Mouse (Mus musculus) heart, embryonic 12.5 days (tissue): ENCODE results near the gene Mrps36. TPM values are rescaled to one million over a fixed set of nuclear protein-coding genes. Genes with fewer than 3 reads are reported as not detected.

Experiments used
- ATAC-seq: fragments of 200-750 bp; cut with Nextera tagmentation; 2 replicates; pipeline ENCODE4 v1.8.0; 2017; ENCODE audit warnings: moderate TSS enrichment, moderate library complexity; ENCODE audit not compliant: insufficient number of reproducible peaks, low FRiP score
- H3K27ac ChIP-seq: fragments of 300-500 bp; sonication (generic); 2 replicates; pipeline ENCODE4 v1.5.1; 2016; ENCODE audit warnings: mild to moderate bottlenecking, moderate library complexity; ENCODE audit not compliant: poor library complexity, severe bottlenecking
- H3K27me3 ChIP-seq: fragments of 300-500 bp; sonication (generic); replicated peaks from 2 replicates; pipeline ENCODE4 v1.6.1; 2016; ENCODE audit warnings: mild to moderate bottlenecking, moderate library complexity
- H3K36me3 ChIP-seq: fragments of 300-500 bp; sonication (generic); 2 replicates; pipeline ENCODE4 v1.6.1; 2016; ENCODE audit warnings: mild to moderate bottlenecking, moderate library complexity
- H3K4me1 ChIP-seq: fragments of 300-500 bp; sonication (generic); replicated peaks from 2 replicates; pipeline ENCODE4 v1.6.1; 2016; ENCODE audit warnings: mild to moderate bottlenecking
- H3K4me2 ChIP-seq: fragments of 300-500 bp; sonication (generic); 2 replicates; pipeline ENCODE4 v1.6.1; 2016; ENCODE audit warnings: mild to moderate bottlenecking, moderate library complexity
- H3K4me3 ChIP-seq: fragments of 300-500 bp; sonication (generic); 2 replicates; pipeline ENCODE4 v1.5.1; 2016; ENCODE audit warnings: mild to moderate bottlenecking
- H3K9ac ChIP-seq: fragments of 300-500 bp; sonication (generic); 2 replicates; pipeline ENCODE4 v1.6.1; 2016; ENCODE audit warnings: mild to moderate bottlenecking, moderate library complexity
- H3K9me3 ChIP-seq: fragments of 300-500 bp; sonication (generic); replicated peaks from 2 replicates; pipeline ENCODE4 v1.6.1; 2016; ENCODE audit warnings: mild to moderate bottlenecking, moderate library complexity
- WGBS: fragments of 180-500 bp; shearing (Covaris S2); methylation state at CpG from one replicate; pipeline ENCODE4 v1.1.7; 2016; 5-methylcytosine and 5-hydroxymethylcytosine counted together
- polyA plus RNA-seq: library from polyadenylated mRNA; unstranded; fragments of >200 nt; fragmentation: Nextera tagmentation; extraction: Ambion mirVana; gene quantifications from 2 replicates; pipeline ENCODE4 v1.2.1, GENCODE M21; 2016

Gene Mrps36
- polyA plus RNA-seq, 1 experiment from 2014 or later, result 256 TPM

GRCm38 (mm10) chr13:100698866-100699265 lies 45.6 kb downstream of the Mrps36 start:
- Histone ChIP-seq H3K27ac (no peak overlapping the region), H3K4me2 (no peak overlapping the region), H3K9me3 (no peaks in the 10 kb centered on the region), H3K4me1 (no peaks in the 10 kb centered on the region), H3K9ac (no peak overlapping the region), H3K27me3 (no peaks in the 10 kb centered on the region), H3K36me3 (peaks cover 84% of the 10 kb centered on the region), H3K4me3 (no peak overlapping the region)
- 94% methylated on average over 10 of the region's 10 CpGs for WGBS
- ATAC-seq, result no peak

DNA sequence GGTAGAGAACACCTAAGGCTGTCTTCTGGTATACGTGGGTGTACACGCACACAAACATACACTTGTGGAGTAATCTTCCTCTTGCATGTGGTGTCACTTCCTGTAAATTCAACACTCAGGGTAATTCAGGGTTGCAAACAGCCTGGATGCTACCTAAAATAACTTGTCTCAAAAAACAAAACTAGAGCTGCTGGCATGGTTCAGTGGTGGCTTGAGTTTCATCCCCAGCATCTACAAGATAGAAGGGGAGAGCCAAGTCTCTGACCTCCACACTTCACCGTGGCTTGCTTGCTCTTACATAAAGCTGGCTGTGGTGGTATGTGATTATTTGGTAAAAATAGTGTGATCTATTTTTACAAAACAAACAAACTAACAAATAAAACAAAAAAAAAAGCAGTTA lies 46.9 kb downstream of the Mrps36 start:
- Histone ChIP-seq H3K4me2 (no peak overlapping the region), H3K36me3 (peaks cover 72% of the 10 kb centered on the region), H3K9me3 (no peaks in the 10 kb centered on the region), H3K27me3 (no peaks in the 10 kb centered on the region), H3K4me3 (no peak overlapping the region), H3K9ac (no peak overlapping the region), H3K4me1 (no peaks in the 10 kb centered on the region), H3K27ac (no peak overlapping the region)
- no peak for ATAC-seq
- WGBS, result 94% methylated on average over 3 of the region's 3 CpGs

DNA sequence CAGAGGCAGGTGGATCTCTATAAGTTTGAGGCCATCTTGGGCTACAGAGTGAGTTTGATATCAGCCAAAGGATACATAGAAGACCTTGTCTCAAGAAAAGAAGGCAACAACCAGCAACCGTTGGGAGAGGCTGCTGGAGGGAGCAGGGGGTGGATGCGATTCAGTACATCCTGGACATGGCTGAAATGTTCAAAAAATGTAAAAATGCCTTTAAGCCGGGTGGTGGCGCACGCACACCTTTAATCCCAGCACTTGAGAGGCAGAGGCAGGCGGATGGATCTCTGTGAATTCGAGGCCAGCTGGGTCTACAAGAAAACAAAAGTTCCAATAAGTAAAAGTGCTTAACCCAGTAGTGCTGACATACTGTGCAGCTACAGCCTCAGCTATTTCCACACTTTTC lies 56.9 kb downstream of the Mrps36 start:
- no peak overlapping the region for H3K27ac ChIP-seq
- no peaks in the 10 kb centered on the region for H3K4me1 ChIP-seq
- no peak overlapping the region for H3K9ac ChIP-seq
- no peaks in the 10 kb centered on the region for H3K27me3 ChIP-seq
- H3K9me3 ChIP-seq, result no peaks in the 10 kb centered on the region
- no peaks in the 10 kb centered on the region for H3K36me3 ChIP-seq
- ATAC-seq, result no peak
- H3K4me3 ChIP-seq, result no peak overlapping the region
- WGBS, result 53% methylated on average over 7 of the region's 7 CpGs
- H3K4me2 ChIP-seq, result no peak overlapping the region

Other genes with a start within 250 kb of the Mrps36 start
- gene Ocln, start 191.9 kb downstream of the Mrps36 start, polyA plus RNA-seq, result 1.5 and 1.6 TPM in 2 replicates
- 3.6 and 4.4 TPM in 2 replicates for gene Marveld2, start 127.7 kb downstream of the Mrps36 start, polyA plus RNA-seq
- 216 and 219 TPM in 2 replicates for gene Ak6, start 93.7 kb downstream of the Mrps36 start, polyA plus RNA-seq
- 27.3 and 28.7 TPM in 2 replicates for gene Rad17, start 93.6 kb downstream of the Mrps36 start, polyA plus RNA-seq
- 9.7 and 11.3 TPM in 2 replicates for gene Taf9, start 93.1 kb downstream of the Mrps36 start, polyA plus RNA-seq
- gene Ccdc125, start 74.9 kb downstream of the Mrps36 start, polyA plus RNA-seq, result 4.6 and 4.8 TPM in 2 replicates
- gene Cdk7, start 13.7 kb downstream of the Mrps36 start, polyA plus RNA-seq, result 76.6 and 77.0 TPM in 2 replicates
- gene Cenph, start 31.2 kb upstream of the Mrps36 start, polyA plus RNA-seq, result 21.8 and 24.0 TPM in 2 replicates
- 214 and 218 TPM in 2 replicates for gene Ccnb1, start 41.9 kb upstream of the Mrps36 start, polyA plus RNA-seq
- 43.1 and 44.8 TPM in 2 replicates for gene Slc30a5, start 88.8 kb upstream of the Mrps36 start, polyA plus RNA-seq